Mouse (Mus musculus): Measurements from ENCODE around the gene Rad54l. TPM values are rescaled to one million over a fixed set of nuclear protein-coding genes. Genes with fewer than 3 reads are reported as not detected.

Rad54l gene
- 12.4 and 17.1 TPM in 2 replicates for polyA plus RNA-seq (2012; rRNA removed)

GRCm38 (mm10) chr4:116123602-116124519 is at the start of gene Rad54l, which contains the start of gene Pomgnt1:
Gene Rad54l (minus strand): TSS chr4:116123690.
Gene Pomgnt1 (plus strand): TSS chr4:116123840.

GRCm38 (mm10) chr4:116173072-116173471 is 49.6 kb upstream of the Rad54l start, which contains the start of the genes 1700042G07Rik and Gm49337:
Gene 1700042G07Rik (plus strand): TSS chr4:116173372.
Gene Gm49337 (plus strand): TSS chr4:116173384.

GRCm38 (mm10) chr4:116167404-116167803 is 43.9 kb upstream of the Rad54l start, which contains the start of gene Tspan1:
Gene Tspan1 (minus strand): TSS chr4:116167601.

GRCm38 (mm10) chr4:116151238-116151637 is 27.7 kb upstream of the Rad54l start, which contains the start of gene Lurap1:
Gene Lurap1 (minus strand): TSS chr4:116151338.

GRCm38 (mm10) chr4:116074861-116075620 is 48.4 kb downstream of the Rad54l start, which contains the start of the genes Uqcrh and Lrrc41:
Gene Uqcrh (minus strand): TSS chr4:116075071.
Gene Lrrc41 (plus strand): TSS chr4:116075269.

GRCm38 (mm10) chr4:116053399-116053961 is 70.0 kb downstream of the Rad54l start, which contains the start of gene Nsun4:
Gene Nsun4 (minus strand): TSS chr4:116053876.

Other genes with a start within 250 kb of the Rad54l start
- gene Kncn, start 239.3 kb downstream of the Rad54l start, polyA plus RNA-seq (2012; rRNA removed) = 0.04 and 0.11 TPM in 2 replicates
- gene 6430628N08Rik, start 233.0 kb downstream of the Rad54l start, polyA plus RNA-seq (2012; rRNA removed) = 0.14 and 0.20 TPM in 2 replicates
- 3.8 and 5.6 TPM in 2 replicates for gene Dmbx1, start 183.8 kb downstream of the Rad54l start, polyA plus RNA-seq (2012; rRNA removed)
- gene Faah, start 105.8 kb downstream of the Rad54l start, polyA plus RNA-seq (2012; rRNA removed) = 12.3 and 14.6 TPM in 2 replicates
- gene Nsun4, start 69.8 kb downstream of the Rad54l start, polyA plus RNA-seq (2012; rRNA removed) = 8.6 and 9.5 TPM in 2 replicates
- 512 and 551 TPM in 2 replicates for gene Uqcrh, start 48.6 kb downstream of the Rad54l start, polyA plus RNA-seq (2012; rRNA removed)
- 41.6 and 43.3 TPM in 2 replicates for gene Lrrc41, start 48.4 kb downstream of the Rad54l start, polyA plus RNA-seq (2012; rRNA removed)
- gene Pomgnt1, start 150 bp upstream of the Rad54l start, polyA plus RNA-seq (2012; rRNA removed) = 70.4 and 74.7 TPM in 2 replicates
- 1.0 and 1.2 TPM in 2 replicates for gene Lurap1, start 27.6 kb upstream of the Rad54l start, polyA plus RNA-seq (2012; rRNA removed)
- gene Tspan1, start 43.9 kb upstream of the Rad54l start, polyA plus RNA-seq (2012; rRNA removed) = 0.24 and 0.26 TPM in 2 replicates
- not detected in 2 replicates for gene 1700042G07Rik, start 49.7 kb upstream of the Rad54l start, polyA plus RNA-seq (2012; rRNA removed)
- gene Gm49337, start 49.7 kb upstream of the Rad54l start, polyA plus RNA-seq (2012; rRNA removed) = not detected in 2 replicates
- gene Pik3r3, start 97.9 kb upstream of the Rad54l start, polyA plus RNA-seq (2012; rRNA removed) = 93.3 and 109 TPM in 2 replicates

Data from central nervous system, embryonic 14 days (tissue).